In genomic region chr1:153776257-153776656, GRCm38 (mm10) we compare ENCODE assay signal across 22 mouse cellular contexts. TPM values are rescaled to one million over a fixed set of nuclear protein-coding genes. Genes with fewer than 3 reads are reported as not detected.
DNase-seq lines count a peak whose midpoint lies in the region; ATAC-seq lines count a peak whose summit lies in the region.
"Had no signal": no experiment of that assay in that cellular context is flagged by ENCODE, and none has a peak within 500 bp of the region (broad histone marks: within the 10 kb centered on the region; RNA-seq: fewer than 3 reads in every experiment).

No protein-coding gene starts in this region.

- no peak overlapping the region for H3K4me3 ChIP-seq in forebrain, embryonic 16.5 days (replicated peaks; ENCODE audit: low read length)
- H3K4me3 ChIP-seq in forebrain, embryonic 11.5 days (ENCODE audit: low read depth, low read length), result no peak overlapping the region
- H3K4me3 ChIP-seq: embryonic facial prominence, embryonic 12.5 days; heart, embryonic 10.5 days; hindbrain, embryonic 12.5 days had no signal

- ATAC-seq in forebrain, embryonic 16.5 days, result 0 out of 2 replicates have a peak, but pooled peaks have one; percentile 45
- no peak for ATAC-seq in forebrain, embryonic 11.5 days (replicated peaks; ENCODE audit: low FRiP score)
- ATAC-seq: activated CD4-positive, CD25-positive, alpha-beta regulatory T cell, adult 4 months; hindbrain, embryonic 16.5 days; inflammation-experienced regulatory T-cells, adult 6 months; Patski had no signal

- H3K27me3 ChIP-seq in forebrain, embryonic 16.5 days (replicated peaks; ENCODE audit: control insufficient read depth, insufficient read depth, low read length), result no peaks in the 10 kb centered on the region
- no peaks in the 10 kb centered on the region for H3K27me3 ChIP-seq in forebrain, embryonic 11.5 days (ENCODE audit: control insufficient read depth, insufficient read depth, low read length)
- H3K27me3 ChIP-seq: CH12.LX; embryonic facial prominence, embryonic 12.5 days; hindbrain, embryonic 12.5 days; Patski had no signal

- H3K9me3 ChIP-seq in forebrain, embryonic 16.5 days (ENCODE audit: control insufficient read depth, low read length), result no peaks in the 10 kb centered on the region
- no peaks in the 10 kb centered on the region for H3K9me3 ChIP-seq in forebrain, embryonic 11.5 days (ENCODE audit: control insufficient read depth, low read length)
- H3K9me3 ChIP-seq: embryonic facial prominence, embryonic 12.5 days; heart, embryonic 10.5 days; hindbrain, embryonic 12.5 days had no signal

- DNase-seq in forebrain, embryonic 11.5 days (ENCODE audit: low spot score), result no peak
- peak; percentile 8 for DNase-seq in brain, adult 2 months (ENCODE audit: low read depth, low spot score)
- DNase-seq in brain, embryonic 18.5 days (ENCODE audit: low read depth, low spot score), result peak; percentile 6
- peak; percentile 21 to 26 for DNase-seq in layer of hippocampus, postnatal 36 days
- DNase-seq in ovary, adult 18-20 months (ENCODE audit: low spot score), result no peak
- DNase-seq: adrenal gland, postnatal 14 days; cerebellum, adult 11 months; cerebellum, adult 8-10 months; cerebellum, postnatal 25 days; gastrocnemius, postnatal 36 days; heart, adult 18-20 months; heart, postnatal 10 days; heart, postnatal 4 days had no signal

- 76% methylated on average over 7 of the region's 7 CpGs for WGBS in forebrain, embryonic 16.5 days
- 92% methylated on average over 7 of the region's 7 CpGs for WGBS in forebrain, embryonic 11.5 days

- no peak overlapping the region for H3K9ac ChIP-seq in forebrain, embryonic 16.5 days (replicated peaks; ENCODE audit: low read depth, low read length)
- no peak overlapping the region for H3K9ac ChIP-seq in forebrain, embryonic 11.5 days (ENCODE audit: low read length)
- H3K9ac ChIP-seq: embryonic facial prominence, embryonic 12.5 days; hindbrain, embryonic 12.5 days had no signal

- H3K27ac ChIP-seq in forebrain, embryonic 16.5 days (ENCODE audit: low read length), result no peak overlapping the region
- no peak overlapping the region for H3K27ac ChIP-seq in forebrain, embryonic 11.5 days (ENCODE audit: low read depth, low read length)
- H3K27ac ChIP-seq: embryonic facial prominence, embryonic 12.5 days; heart, embryonic 10.5 days; hindbrain, embryonic 12.5 days had no signal

- no peaks in the 10 kb centered on the region for H3K4me1 ChIP-seq in forebrain, embryonic 16.5 days (replicated peaks; ENCODE audit: control insufficient read depth, insufficient read depth, low read length)
- H3K4me1 ChIP-seq in forebrain, embryonic 11.5 days (replicated peaks; ENCODE audit: control insufficient read depth, insufficient read depth, low read length), result no peaks in the 10 kb centered on the region
- H3K4me1 ChIP-seq: embryonic facial prominence, embryonic 12.5 days; heart, embryonic 10.5 days; hindbrain, embryonic 12.5 days had no signal

- no peak overlapping the region for H3K4me2 ChIP-seq in forebrain, embryonic 16.5 days (ENCODE audit: low read length)
- no peak overlapping the region for H3K4me2 ChIP-seq in forebrain, embryonic 11.5 days (ENCODE audit: low read depth, low read length, severe bottlenecking)
- H3K4me2 ChIP-seq: embryonic facial prominence, embryonic 12.5 days; hindbrain, embryonic 12.5 days had no signal

- H3K36me3 ChIP-seq in forebrain, embryonic 16.5 days (ENCODE audit: control insufficient read depth, insufficient read depth), result no peaks in the 10 kb centered on the region
- H3K36me3 ChIP-seq in forebrain, embryonic 11.5 days (ENCODE audit: control insufficient read depth, insufficient read depth, low read length), result no peaks in the 10 kb centered on the region
- H3K36me3 ChIP-seq: embryonic facial prominence, embryonic 12.5 days; heart, embryonic 10.5 days; hindbrain, embryonic 12.5 days had no signal

RNA-seq across cellular contexts. Expression of gene Rnasel, which starts 27.0 kb away (rescaled TPM):
- polyA plus RNA-seq in forebrain, embryonic 16.5 days (2015; fragmentation: Nextera tagmentation; extraction: Ambion mirVana), result 40.4 and 42.7 TPM in 2 replicates
- polyA plus RNA-seq in forebrain, embryonic 11.5 days (2014; fragmentation: Nextera tagmentation; extraction: Ambion mirVana), result 19.3 and 19.5 TPM in 2 replicates
- 1 to 10 TPM; 5.9 to 6.8 TPM for total RNA-seq in layer of hippocampus, postnatal 36 days (2021)

RNA-seq across cellular contexts. Expression of gene Rgs16, which starts 36.1 kb away (rescaled TPM):
- 32.9 and 34.3 TPM in 2 replicates for polyA plus RNA-seq in forebrain, embryonic 16.5 days (2015; fragmentation: Nextera tagmentation; extraction: Ambion mirVana)
- polyA plus RNA-seq in forebrain, embryonic 11.5 days (2014; fragmentation: Nextera tagmentation; extraction: Ambion mirVana), result 24.3 and 25.3 TPM in 2 replicates
- 1 to 10 TPM; 6.4 to 7.0 TPM for total RNA-seq in layer of hippocampus, postnatal 36 days (2021)

Comparison
In these comparisons a context has a peak if more than half of its experiments do, and no peak if none do; other contexts are left out.
1. DNase-seq: peak in brain, adult 2 months (single experiment), brain, embryonic 18.5 days (single experiment) and layer of hippocampus, postnatal 36 days (2 of 2); none in forebrain, embryonic 11.5 days (single experiment) and ovary, adult 18-20 months (single experiment).